Mouse (Mus musculus): Measurements from ENCODE around the gene Fam163a. TPM values are rescaled to one million over a fixed set of nuclear protein-coding genes. Genes with fewer than 3 reads are reported as not detected.
"Not testable (repeated sequence)": the region's sequence is repeated elsewhere in the genome, so short reads cannot be mapped to it uniquely, and the experiment has no call there.

Fam163a gene
- polyA plus RNA-seq, 1 experiment from 2014 or later = 0.10 TPM

- TF ChIP-seq CTCF (IDR thresholded peaks at IDR 0.05) (no peak), EP300 (IDR thresholded peaks at IDR 0.05) (no peak)
- Histone ChIP-seq H3K36me3 (ENCODE audit: insufficient read depth, low read length) (no peaks in the 10 kb centered on the region), H3K9ac (replicated peaks; ENCODE audit: low read depth) (no peak overlapping the region), H3K4me1 (ENCODE audit: insufficient read depth, low read depth, low read length) (peaks cover 10% of the 10 kb centered on the region; the same call in 1 of the 2 replicates), H3K4me3 (ENCODE audit: low read depth, low read length) (no peak overlapping the region), H3K9me3 (ENCODE audit: low read length) (no peaks in the 10 kb centered on the region), H3K4me2 (replicated peaks; ENCODE audit: low read depth, low read length) (0 out of 2 replicates have a peak overlapping the region, but pooled peaks have one; percentile 56), H3K27ac (ENCODE audit: low read length) (no peak overlapping the region), H3K27me3 (replicated peaks; ENCODE audit: insufficient read depth, low read length) (no peaks in the 10 kb centered on the region)
- ATAC-seq (no peak), DNase-seq (ENCODE audit: low spot score) (no peak)
- WGBS = 77% methylated on average over 5 of the region's 5 CpGs
These were observed 162.3 kb downstream of the Fam163a start for GRCm38 (mm10) chr1:156042481-156042880.

DNA sequence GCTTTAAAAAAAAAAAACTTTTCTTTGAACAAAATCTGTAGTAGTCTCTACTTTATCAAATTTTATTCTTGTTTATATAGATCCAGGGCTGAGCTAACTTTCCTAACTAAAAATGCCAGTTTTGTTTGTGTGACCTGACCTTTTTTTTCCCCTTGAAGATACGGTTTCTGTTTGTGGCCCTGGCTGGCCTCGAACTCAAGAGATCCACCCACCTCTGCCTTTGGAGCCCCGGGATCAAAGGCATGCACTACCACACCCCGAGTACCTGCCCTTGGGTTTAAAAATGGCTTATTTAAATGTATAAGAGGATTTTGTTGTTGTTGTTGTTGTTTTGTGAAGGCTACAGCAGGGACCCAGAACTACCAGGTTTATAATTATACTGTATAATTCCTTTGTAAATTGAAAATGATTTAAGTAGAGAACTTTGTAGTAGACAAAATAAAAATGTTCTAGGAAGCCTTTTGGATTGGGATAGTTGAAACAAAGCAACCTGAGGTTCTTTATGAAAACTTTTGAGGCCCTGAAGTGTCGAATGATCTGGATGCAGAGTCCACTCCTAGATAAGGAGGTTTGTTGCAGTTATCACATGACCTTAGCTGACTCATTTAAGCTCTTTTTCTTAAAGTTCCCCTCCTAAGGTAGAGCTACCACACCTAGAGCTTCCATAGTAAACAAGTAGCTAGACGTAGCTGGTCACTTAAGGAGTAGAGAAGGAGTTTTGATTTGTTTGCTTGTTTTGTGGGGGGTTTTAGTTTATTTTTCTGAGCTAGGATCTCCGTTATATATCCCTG lies 163.2 kb downstream of the Fam163a start:
- ATAC-seq (no peak), DNase-seq (ENCODE audit: low spot score) (peak; percentile 39)
- no peaks in the 10 kb centered on the region for H3K9me3 ChIP-seq (ENCODE audit: low read length)
- H3K9ac ChIP-seq (replicated peaks; ENCODE audit: low read depth) = peak overlapping the region; percentile 20; the same call in 1 of the 2 replicates
- peaks cover 10% of the 10 kb centered on the region; the same call in 1 of the 2 replicates for H3K4me1 ChIP-seq (ENCODE audit: insufficient read depth, low read depth, low read length)
- H3K27ac ChIP-seq (ENCODE audit: low read length) = 0 out of 2 replicates have a peak overlapping the region, but pooled peaks have one; percentile 8
- 24% methylated on average over 7 of the region's 7 CpGs for WGBS
- no peaks in the 10 kb centered on the region for H3K36me3 ChIP-seq (ENCODE audit: insufficient read depth, low read length)
- peak overlapping the region; percentile 61 for H3K4me3 ChIP-seq (ENCODE audit: low read depth, low read length)
- no peaks in the 10 kb centered on the region for H3K27me3 ChIP-seq (replicated peaks; ENCODE audit: insufficient read depth, low read length)
- TF ChIP-seq EP300 (IDR thresholded peaks at IDR 0.05) (no peak), CTCF (IDR thresholded peaks at IDR 0.05) (no peak)
- H3K4me2 ChIP-seq (replicated peaks; ENCODE audit: low read depth, low read length) = peak overlapping the region; percentile 56

GRCm38 (mm10) chr1:156040731-156041401 lies 164.0 kb downstream of the Fam163a start:
- Histone ChIP-seq H3K9me3 (ENCODE audit: low read length) (no peaks in the 10 kb centered on the region), H3K4me2 (replicated peaks; ENCODE audit: low read depth, low read length) (peak overlapping the region; percentile 56), H3K4me3 (ENCODE audit: low read depth, low read length) (peak overlapping the region; percentile 61), H3K4me1 (ENCODE audit: insufficient read depth, low read depth, low read length) (peaks cover 8% of the 10 kb centered on the region; the same call in 1 of the 2 replicates), H3K27ac (ENCODE audit: low read length) (peak overlapping the region; percentile 72), H3K36me3 (ENCODE audit: insufficient read depth, low read length) (no peaks in the 10 kb centered on the region), H3K9ac (replicated peaks; ENCODE audit: low read depth) (peak overlapping the region; percentile 35; the same call in 1 of the 2 replicates), H3K27me3 (replicated peaks; ENCODE audit: insufficient read depth, low read length) (no peaks in the 10 kb centered on the region)
- peak; percentile 99 for DNase-seq (ENCODE audit: low spot score)
- TF ChIP-seq CTCF (IDR thresholded peaks at IDR 0.05) (no peak), EP300 (IDR thresholded peaks at IDR 0.05) (0 out of 2 replicates have a peak, but pooled peaks have one; percentile 30)
- peak; percentile 72 for ATAC-seq
- under 1% methylated on average over 22 of the region's 22 CpGs for WGBS

DNA sequence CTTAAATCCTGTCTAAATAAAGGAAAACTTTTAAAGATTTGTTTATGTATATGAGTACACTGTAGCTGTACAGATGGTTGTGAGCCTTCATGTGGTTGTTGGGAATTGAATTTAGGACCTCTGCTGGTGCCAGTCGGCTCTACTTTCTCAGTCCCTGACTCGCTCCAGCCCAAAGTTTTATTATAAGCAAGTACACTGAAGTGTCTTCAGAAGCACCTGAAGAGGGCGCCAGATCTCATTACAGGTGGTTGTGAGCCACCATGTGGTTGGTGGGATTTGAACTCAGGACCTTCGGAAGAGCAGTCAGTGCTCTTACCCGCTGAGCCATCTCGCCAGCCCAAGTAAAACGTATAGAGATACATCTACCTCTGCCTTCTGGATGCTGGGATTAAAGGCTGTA lies 164.8 kb downstream of the Fam163a start:
- not testable (repeated sequence) for H3K4me3 ChIP-seq (ENCODE audit: low read depth, low read length); H3K9me3 ChIP-seq (ENCODE audit: low read length); H3K27ac ChIP-seq (ENCODE audit: low read length); H3K36me3 ChIP-seq (ENCODE audit: insufficient read depth, low read length); H3K27me3 ChIP-seq (replicated peaks; ENCODE audit: insufficient read depth, low read length); H3K4me1 ChIP-seq (ENCODE audit: insufficient read depth, low read depth, low read length); ATAC-seq; H3K9ac ChIP-seq (replicated peaks; ENCODE audit: low read depth); H3K4me2 ChIP-seq (replicated peaks; ENCODE audit: low read depth, low read length)
- 63% methylated on average over 7 of the region's 7 CpGs for WGBS
- peak; percentile 50 for DNase-seq (ENCODE audit: low spot score)
- TF ChIP-seq CTCF (IDR thresholded peaks at IDR 0.05) = peak; percentile 46

DNA sequence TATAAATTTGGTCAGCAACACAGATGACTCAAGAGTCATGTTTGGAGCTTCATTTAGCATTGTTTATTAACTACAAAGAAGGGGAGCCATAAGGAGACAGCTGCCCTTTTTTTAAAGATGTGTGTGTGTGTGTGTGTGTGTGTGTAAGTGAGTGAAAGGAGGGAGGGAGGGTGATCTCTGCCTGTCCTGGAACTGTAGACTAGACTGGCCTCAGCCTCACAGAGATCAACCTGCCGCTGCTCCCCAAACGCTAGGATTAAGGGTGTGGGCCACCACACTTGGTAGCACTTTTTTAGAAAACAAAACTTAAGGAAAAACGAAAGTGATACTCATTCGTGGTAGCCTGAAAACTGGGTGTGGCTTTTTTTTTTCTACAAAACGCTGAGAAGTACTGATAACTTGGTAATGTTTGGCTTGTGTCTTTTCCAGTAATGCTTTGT lies 167.7 kb downstream of the Fam163a start:
- no peaks in the 10 kb centered on the region; the same call in 1 of the 2 replicates for H3K36me3 ChIP-seq (ENCODE audit: insufficient read depth, low read length)
- peak overlapping the region; percentile 89 for H3K4me3 ChIP-seq (ENCODE audit: low read depth, low read length)
- H3K4me1 ChIP-seq (ENCODE audit: insufficient read depth, low read depth, low read length) = peaks cover 3% of the 10 kb centered on the region; the same call in 1 of the 2 replicates
- WGBS = 19% methylated on average over 5 of the region's 5 CpGs
- H3K27me3 ChIP-seq (replicated peaks; ENCODE audit: insufficient read depth, low read length) = no peaks in the 10 kb centered on the region
- DNase-seq (ENCODE audit: low spot score) (peak; percentile 85), ATAC-seq (no peak)
- H3K4me2 ChIP-seq (replicated peaks; ENCODE audit: low read depth, low read length) = peak overlapping the region; percentile 61
- no peaks in the 10 kb centered on the region for H3K9me3 ChIP-seq (ENCODE audit: low read length)
- TF ChIP-seq CTCF (IDR thresholded peaks at IDR 0.05) (no peak), EP300 (IDR thresholded peaks at IDR 0.05) (no peak)
- 0 out of 2 replicates have a peak overlapping the region, but pooled peaks have one; percentile 0 for H3K9ac ChIP-seq (replicated peaks; ENCODE audit: low read depth)
- peak overlapping the region; percentile 74 for H3K27ac ChIP-seq (ENCODE audit: low read length)
